Mouse (Mus musculus): ENCODE results near the gene Asgr1. TPM values are rescaled to one million over a fixed set of nuclear protein-coding genes. Genes with fewer than 3 reads are reported as not detected.
"Not testable (repeated sequence)": the region's sequence is repeated elsewhere in the genome, so short reads cannot be mapped to it uniquely, and the experiment has no call there.

Gene Asgr1
- polyA plus RNA-seq, 1 experiment from 2014 or later = 0.88 TPM

GRCm38 (mm10) chr11:70014880-70015558, 38.9 kb upstream of the Asgr1 start, which contains the start of gene Acadvl:
TSS of gene Acadvl (minus strand) at chr11:70015411.
- peak within 1 kb of the TSS; percentile 83 for H3K4me2 ChIP-seq (ENCODE audit: low read depth, low read length, severe bottlenecking)
- DNase-seq (ENCODE audit: low spot score) (peak; percentile 88), ATAC-seq (replicated peaks; ENCODE audit: low FRiP score) (peak; percentile 85)
- 0 out of 2 replicates have a peak within 1 kb of the TSS, but pooled peaks have one; percentile 20 for H3K27ac ChIP-seq (ENCODE audit: low read depth, low read length)
- peak within 1 kb of the TSS; percentile 64 for H3K9ac ChIP-seq (ENCODE audit: low read length)
- H3K27me3 ChIP-seq (ENCODE audit: control insufficient read depth, insufficient read depth, low read length) = no peaks in the 10 kb centered on the region
- no peaks in the 10 kb centered on the region for H3K9me3 ChIP-seq (ENCODE audit: control insufficient read depth, low read length)
- WGBS = 1% methylated on average over 35 of the region's 35 CpGs
- peaks cover 6% of the 10 kb centered on the region for H3K36me3 ChIP-seq (ENCODE audit: control insufficient read depth, insufficient read depth, low read length)
- peak within 1 kb of the TSS; percentile 50 for H3K4me3 ChIP-seq (ENCODE audit: low read depth, low read length)
- H3K4me1 ChIP-seq (replicated peaks; ENCODE audit: control insufficient read depth, insufficient read depth, low read length) = peaks cover 29% of the 10 kb centered on the region

- Histone ChIP-seq H3K4me2 (ENCODE audit: low read depth, low read length, severe bottlenecking) (peak overlapping the region; percentile 83), H3K27me3 (ENCODE audit: control insufficient read depth, insufficient read depth, low read length) (no peaks in the 10 kb centered on the region), H3K9ac (ENCODE audit: low read length) (peak overlapping the region; percentile 64; the same call in 1 of the 2 replicates), H3K4me1 (replicated peaks; ENCODE audit: control insufficient read depth, insufficient read depth, low read length) (peaks cover 35% of the 10 kb centered on the region), H3K4me3 (ENCODE audit: low read depth, low read length) (no peak overlapping the region; the same call in 1 of the 2 replicates), H3K36me3 (ENCODE audit: control insufficient read depth, insufficient read depth, low read length) (peaks cover under 1% of the 10 kb centered on the region), H3K9me3 (ENCODE audit: control insufficient read depth, low read length) (no peaks in the 10 kb centered on the region), H3K27ac (ENCODE audit: low read depth, low read length) (no peak overlapping the region)
- no peak for DNase-seq (ENCODE audit: low spot score)
- WGBS = 66% methylated on average over 6 of the region's 6 CpGs
- no peak for ATAC-seq (replicated peaks; ENCODE audit: low FRiP score)
Measured at GRCm38 (mm10) chr11:70015677-70016076, 38.2 kb upstream of the Asgr1 start.

GRCm38 (mm10) chr11:70016177-70016576, 37.7 kb upstream of the Asgr1 start:
- not testable (repeated sequence) for H3K9ac ChIP-seq (ENCODE audit: low read length); H3K9me3 ChIP-seq (ENCODE audit: control insufficient read depth, low read length); H3K27ac ChIP-seq (ENCODE audit: low read depth, low read length); H3K27me3 ChIP-seq (ENCODE audit: control insufficient read depth, insufficient read depth, low read length); H3K4me2 ChIP-seq (ENCODE audit: low read depth, low read length, severe bottlenecking); ATAC-seq (replicated peaks; ENCODE audit: low FRiP score); H3K4me3 ChIP-seq (ENCODE audit: low read depth, low read length); H3K36me3 ChIP-seq (ENCODE audit: control insufficient read depth, insufficient read depth, low read length); DNase-seq (ENCODE audit: low spot score)
- peaks cover 35% of the 10 kb centered on the region for H3K4me1 ChIP-seq (replicated peaks; ENCODE audit: control insufficient read depth, insufficient read depth, low read length)
- 83% methylated on average over 2 of the region's 2 CpGs for WGBS

GRCm38 (mm10) chr11:70016669-70017068, 37.2 kb upstream of the Asgr1 start, which contains the start of gene Dlg4:
TSS of gene Dlg4 (plus strand) at chr11:70016942.
- no peaks in the 10 kb centered on the region for H3K9me3 ChIP-seq (ENCODE audit: control insufficient read depth, low read length)
- peaks cover 35% of the 10 kb centered on the region for H3K4me1 ChIP-seq (replicated peaks; ENCODE audit: control insufficient read depth, insufficient read depth, low read length)
- peak within 1 kb of the TSS; percentile 78 for H3K9ac ChIP-seq (ENCODE audit: low read length)
- WGBS = 70% methylated on average over 3 of the region's 3 CpGs
- DNase-seq (ENCODE audit: low spot score) = no peak
- no peaks in the 10 kb centered on the region; the same call in 1 of the 2 replicates for H3K36me3 ChIP-seq (ENCODE audit: control insufficient read depth, insufficient read depth, low read length)
- H3K4me2 ChIP-seq (ENCODE audit: low read depth, low read length, severe bottlenecking) = peak within 1 kb of the TSS; percentile 65
- peak within 1 kb of the TSS; percentile 62 for H3K4me3 ChIP-seq (ENCODE audit: low read depth, low read length)
- no peak for ATAC-seq (replicated peaks; ENCODE audit: low FRiP score)
- H3K27ac ChIP-seq (ENCODE audit: low read depth, low read length) = peak within 1 kb of the TSS; percentile 53; the same call in 1 of the 2 replicates
- H3K27me3 ChIP-seq (ENCODE audit: control insufficient read depth, insufficient read depth, low read length) = no peaks in the 10 kb centered on the region

GRCm38 (mm10) chr11:70017199-70017767, 36.6 kb upstream of the Asgr1 start:
- WGBS = 31% methylated on average over 7 of the region's 7 CpGs
- Histone ChIP-seq H3K4me1 (replicated peaks; ENCODE audit: control insufficient read depth, insufficient read depth, low read length) (peaks cover 39% of the 10 kb centered on the region), H3K9ac (ENCODE audit: low read length) (peak overlapping the region; percentile 39), H3K4me2 (ENCODE audit: low read depth, low read length, severe bottlenecking) (peak overlapping the region; percentile 65; the same call in 1 of the 2 replicates), H3K27me3 (ENCODE audit: control insufficient read depth, insufficient read depth, low read length) (no peaks in the 10 kb centered on the region), H3K9me3 (ENCODE audit: control insufficient read depth, low read length) (no peaks in the 10 kb centered on the region), H3K36me3 (ENCODE audit: control insufficient read depth, insufficient read depth, low read length) (no peaks in the 10 kb centered on the region; the same call in 1 of the 2 replicates), H3K4me3 (ENCODE audit: low read depth, low read length) (no peak overlapping the region), H3K27ac (ENCODE audit: low read depth, low read length) (0 out of 2 replicates have a peak overlapping the region, but pooled peaks have one; percentile 13)
- no peak for ATAC-seq (replicated peaks; ENCODE audit: low FRiP score)
- no peak for DNase-seq (ENCODE audit: low spot score)

GRCm38 (mm10) chr11:70018131-70018990, 35.5 kb upstream of the Asgr1 start:
- WGBS = 1% methylated on average over 23 of the region's 25 CpGs
- no peaks in the 10 kb centered on the region for H3K27me3 ChIP-seq (ENCODE audit: control insufficient read depth, insufficient read depth, low read length)
- DNase-seq (ENCODE audit: low spot score) (peak; percentile 87), ATAC-seq (replicated peaks; ENCODE audit: low FRiP score) (no peak)
- H3K9me3 ChIP-seq (ENCODE audit: control insufficient read depth, low read length) = no peaks in the 10 kb centered on the region
- H3K36me3 ChIP-seq (ENCODE audit: control insufficient read depth, insufficient read depth, low read length) = no peaks in the 10 kb centered on the region
- peak overlapping the region; percentile 65 for H3K4me2 ChIP-seq (ENCODE audit: low read depth, low read length, severe bottlenecking)
- peaks cover 42% of the 10 kb centered on the region for H3K4me1 ChIP-seq (replicated peaks; ENCODE audit: control insufficient read depth, insufficient read depth, low read length)
- H3K9ac ChIP-seq (ENCODE audit: low read length) = peak overlapping the region; percentile 78
- H3K27ac ChIP-seq (ENCODE audit: low read depth, low read length) = peak overlapping the region; percentile 67
- peak overlapping the region; percentile 62 for H3K4me3 ChIP-seq (ENCODE audit: low read depth, low read length)

- H3K9me3 ChIP-seq (ENCODE audit: control insufficient read depth, low read length) = no peaks in the 10 kb centered on the region
- peak overlapping the region; percentile 62 for H3K4me3 ChIP-seq (ENCODE audit: low read depth, low read length)
- H3K27me3 ChIP-seq (ENCODE audit: control insufficient read depth, insufficient read depth, low read length) = no peaks in the 10 kb centered on the region
- H3K4me2 ChIP-seq (ENCODE audit: low read depth, low read length, severe bottlenecking) = peak overlapping the region; percentile 65
- peaks cover 48% of the 10 kb centered on the region for H3K4me1 ChIP-seq (replicated peaks; ENCODE audit: control insufficient read depth, insufficient read depth, low read length)
- WGBS = 14% methylated on average over 2 of the region's 2 CpGs
- no peak for ATAC-seq (replicated peaks; ENCODE audit: low FRiP score)
- peak overlapping the region; percentile 20 for H3K9ac ChIP-seq (ENCODE audit: low read length)
- no peaks in the 10 kb centered on the region for H3K36me3 ChIP-seq (ENCODE audit: control insufficient read depth, insufficient read depth, low read length)
- peak overlapping the region; percentile 90; the same call in 1 of the 2 replicates for H3K27ac ChIP-seq (ENCODE audit: low read depth, low read length)
- peak; percentile 55 for DNase-seq (ENCODE audit: low spot score)
Measured at GRCm38 (mm10) chr11:70019495-70020021, 34.3 kb upstream of the Asgr1 start.

Measured in forebrain, embryonic 11.5 days (tissue).